Mouse (Mus musculus): ENCODE results near the gene Angptl7.

The Angptl7 gene

GRCm38 (mm10) chr4:148500410-148500867 is at the start of gene Angptl7:
Gene Angptl7, minus strand, starts transcription at chr4:148500460.
- no peak for DNase-seq (ENCODE audit: low spot score)

GRCm38 (mm10) chr4:148549106-148549505 is 48.8 kb upstream of the Angptl7 start:
- DNase-seq (ENCODE audit: low spot score) = no peak

GRCm38 (mm10) chr4:148535876-148536275 is 35.6 kb upstream of the Angptl7 start:
- DNase-seq (ENCODE audit: low spot score) = no peak

GRCm38 (mm10) chr4:148533613-148534328 is 33.5 kb upstream of the Angptl7 start:
- DNase-seq (ENCODE audit: low spot score) = no peak

- no peak for DNase-seq (ENCODE audit: low spot score)
Observed at GRCm38 (mm10) chr4:148532516-148532915, 32.3 kb upstream of the Angptl7 start.

- no peak for DNase-seq (ENCODE audit: low spot score)
Observed at GRCm38 (mm10) chr4:148531341-148531740, 31.1 kb upstream of the Angptl7 start.

GRCm38 (mm10) chr4:148530778-148531177 is 30.5 kb upstream of the Angptl7 start:
- DNase-seq (ENCODE audit: low spot score) = no peak

- no peak for DNase-seq (ENCODE audit: low spot score)
Observed at GRCm38 (mm10) chr4:148530351-148530750, 30.1 kb upstream of the Angptl7 start.

- no peak for DNase-seq (ENCODE audit: low spot score)
Observed at GRCm38 (mm10) chr4:148527158-148527910, 27.1 kb upstream of the Angptl7 start.

- no peak for DNase-seq (ENCODE audit: low spot score)
Observed at GRCm38 (mm10) chr4:148523538-148523937, 23.3 kb upstream of the Angptl7 start.

- DNase-seq (ENCODE audit: low spot score) = no peak
Observed at GRCm38 (mm10) chr4:148518235-148518795, 18.1 kb upstream of the Angptl7 start.

- no peak for DNase-seq (ENCODE audit: low spot score)
Observed at GRCm38 (mm10) chr4:148517809-148518208, 17.5 kb upstream of the Angptl7 start.

- no peak for DNase-seq (ENCODE audit: low spot score)
Observed at GRCm38 (mm10) chr4:148515313-148515712, 15.1 kb upstream of the Angptl7 start.

- no peak for DNase-seq (ENCODE audit: low spot score)
Observed at GRCm38 (mm10) chr4:148513021-148513559, 12.8 kb upstream of the Angptl7 start.

GRCm38 (mm10) chr4:148511334-148511733 is 11.1 kb upstream of the Angptl7 start:
- no peak for DNase-seq (ENCODE audit: low spot score)

GRCm38 (mm10) chr4:148510691-148511090 is 10.4 kb upstream of the Angptl7 start:
- DNase-seq (ENCODE audit: low spot score) = no peak

GRCm38 (mm10) chr4:148509450-148510084 is 9.3 kb upstream of the Angptl7 start:
- peak; percentile 23 for DNase-seq (ENCODE audit: low spot score)

- DNase-seq (ENCODE audit: low spot score) = no peak
Observed at GRCm38 (mm10) chr4:148508084-148508849, 8.0 kb upstream of the Angptl7 start.

GRCm38 (mm10) chr4:148507585-148507984 is 7.3 kb upstream of the Angptl7 start:
- no peak for DNase-seq (ENCODE audit: low spot score)

GRCm38 (mm10) chr4:148504497-148504959 is 4.3 kb upstream of the Angptl7 start:
- DNase-seq (ENCODE audit: low spot score) = no peak
